Comparison of ENCODE assay signal across 16 mouse cellular contexts in genomic region chr8:46447334-46447733, GRCm38 (mm10). TPM values are rescaled to one million over a fixed set of nuclear protein-coding genes. Genes with fewer than 3 reads are reported as not detected.
DNase-seq lines count a peak whose midpoint lies in the region; ATAC-seq and TF ChIP-seq lines count a peak whose summit lies in the region.
"Had no signal": no experiment of that assay in that cellular context is flagged by ENCODE, and none has a peak within 500 bp of the region (broad histone marks: within the 10 kb centered on the region; RNA-seq: fewer than 3 reads in every experiment).

No protein-coding gene starts in this region.

- no peaks in the 10 kb centered on the region for H3K36me3 ChIP-seq in intestine, embryonic 16.5 days (ENCODE audit: control insufficient read depth, insufficient read depth, low read length)
- H3K36me3 ChIP-seq in kidney, embryonic 14.5 days (ENCODE audit: control insufficient read depth, insufficient read depth, low read length), result no peaks in the 10 kb centered on the region
- H3K36me3 ChIP-seq in small intestine, adult 2 months (ENCODE audit: control insufficient read depth, insufficient read depth, low read length), result no peaks in the 10 kb centered on the region
- no peaks in the 10 kb centered on the region for H3K36me3 ChIP-seq in hindbrain, postnatal 0 days (ENCODE audit: insufficient read depth, low read length)
- H3K36me3 ChIP-seq: hindbrain, embryonic 15.5 days; limb, embryonic 13.5 days; midbrain, embryonic 10.5 days; neural tube, embryonic 15.5 days had no signal

- WGBS in intestine, embryonic 16.5 days, result 59% methylated on average over 6 of the region's 6 CpGs
- 71% methylated on average over 6 of the region's 6 CpGs for WGBS in kidney, embryonic 14.5 days
- 23% methylated on average over 6 of the region's 6 CpGs for WGBS in small intestine, adult 2 months
- 88% methylated on average over 6 of the region's 6 CpGs for WGBS in hindbrain, postnatal 0 days

- H3K27ac ChIP-seq in intestine, embryonic 16.5 days (ENCODE audit: low read length), result peak overlapping the region; percentile 97
- H3K27ac ChIP-seq in kidney, embryonic 14.5 days (ENCODE audit: low read depth, low read length), result no peak overlapping the region
- H3K27ac ChIP-seq in small intestine, adult 2 months (ENCODE audit: insufficient read depth, low read depth, low read length), result peak overlapping the region; percentile 100
- H3K27ac ChIP-seq in hindbrain, postnatal 0 days, result no peak overlapping the region
- H3K27ac ChIP-seq: hindbrain, embryonic 15.5 days; limb, embryonic 13.5 days; midbrain, embryonic 10.5 days; neural tube, embryonic 15.5 days had no signal

- no peaks in the 10 kb centered on the region for H3K9me3 ChIP-seq in intestine, embryonic 16.5 days (ENCODE audit: control insufficient read depth, low read length)
- H3K9me3 ChIP-seq in kidney, embryonic 14.5 days (ENCODE audit: control insufficient read depth, low read length), result no peaks in the 10 kb centered on the region
- no peaks in the 10 kb centered on the region for H3K9me3 ChIP-seq in hindbrain, postnatal 0 days (ENCODE audit: low read length)
- H3K9me3 ChIP-seq: hindbrain, embryonic 15.5 days; limb, embryonic 13.5 days; midbrain, embryonic 10.5 days; neural tube, embryonic 15.5 days had no signal

- peak overlapping the region; percentile 64; the same call in 1 of the 2 replicates for H3K9ac ChIP-seq in intestine, embryonic 16.5 days (ENCODE audit: low read depth, low read length)
- no peak overlapping the region for H3K9ac ChIP-seq in kidney, embryonic 14.5 days (ENCODE audit: low read depth, low read length)
- no peak overlapping the region for H3K9ac ChIP-seq in hindbrain, postnatal 0 days (replicated peaks; ENCODE audit: low read length)
- H3K9ac ChIP-seq: hindbrain, embryonic 15.5 days; limb, embryonic 13.5 days; neural tube, embryonic 15.5 days had no signal

- H3K4me1 ChIP-seq in intestine, embryonic 16.5 days (ENCODE audit: control insufficient read depth, insufficient read depth, low read length), result peaks cover 10% of the 10 kb centered on the region; the same call in 1 of the 2 replicates
- peaks cover 4% of the 10 kb centered on the region; the same call in 1 of the 2 replicates for H3K4me1 ChIP-seq in kidney, embryonic 14.5 days (ENCODE audit: control insufficient read depth, insufficient read depth, low read length)
- peaks cover 32% of the 10 kb centered on the region for H3K4me1 ChIP-seq in small intestine, adult 2 months (ENCODE audit: control insufficient read depth, insufficient read depth, insufficient read length, low read length)
- H3K4me1 ChIP-seq in hindbrain, postnatal 0 days (ENCODE audit: insufficient read depth, low read length), result no peaks in the 10 kb centered on the region
- H3K4me1 ChIP-seq: hindbrain, embryonic 15.5 days; limb, embryonic 13.5 days had no signal

- no peaks in the 10 kb centered on the region for H3K27me3 ChIP-seq in intestine, embryonic 16.5 days (replicated peaks; ENCODE audit: control insufficient read depth, insufficient read depth, low read length)
- no peaks in the 10 kb centered on the region for H3K27me3 ChIP-seq in kidney, embryonic 14.5 days (ENCODE audit: control insufficient read depth, insufficient read depth, low read length)
- H3K27me3 ChIP-seq in small intestine, adult 2 months (ENCODE audit: control insufficient read depth, insufficient read depth, low read length), result no peaks in the 10 kb centered on the region
- no peaks in the 10 kb centered on the region for H3K27me3 ChIP-seq in hindbrain, postnatal 0 days (ENCODE audit: insufficient read depth, low read length)
- H3K27me3 ChIP-seq: hindbrain, embryonic 15.5 days; limb, embryonic 13.5 days had no signal

- DNase-seq in liver, result peak; percentile 38
- DNase-seq in heart, postnatal 4 days, result no peak
- DNase-seq in hindbrain, postnatal 0 days (ENCODE audit: low spot score), result no peak
- DNase-seq in heart, adult 9 months (ENCODE audit: low spot score in 2 of 2), result no peak
- DNase-seq: adrenal gland, adult 2 months; cerebellum, adult 11-12 months; lung, postnatal 10 days; retina, postnatal 1 day; thymus, postnatal 4 days had no signal

- H3K4me2 ChIP-seq in intestine, embryonic 16.5 days (ENCODE audit: low read depth, low read length), result peak overlapping the region; percentile 39
- H3K4me2 ChIP-seq in kidney, embryonic 14.5 days (replicated peaks; ENCODE audit: low read depth, low read length), result no peak overlapping the region
- H3K4me2 ChIP-seq in hindbrain, postnatal 0 days (ENCODE audit: low read depth, low read length), result no peak overlapping the region
- H3K4me2 ChIP-seq: hindbrain, embryonic 15.5 days; limb, embryonic 13.5 days; neural tube, embryonic 15.5 days had no signal

- ATAC-seq in intestine, embryonic 16.5 days, result peak; percentile 82
- ATAC-seq in kidney, embryonic 14.5 days (ENCODE audit: low FRiP score, low TSS enrichment), result 0 out of 2 replicates have a peak, but pooled peaks have one; percentile 73
- no peak for ATAC-seq in hindbrain, postnatal 0 days

- TF ChIP-seq POLR2A in small intestine, adult 2 months (IDR thresholded peaks at IDR 0.05; ENCODE audit: low read depth, low read length), result no peak

- no peak overlapping the region for H3K4me3 ChIP-seq in intestine, embryonic 16.5 days (ENCODE audit: low read length)
- H3K4me3 ChIP-seq in kidney, embryonic 14.5 days (ENCODE audit: low read length), result no peak overlapping the region
- no peak overlapping the region for H3K4me3 ChIP-seq in small intestine, adult 2 months (ENCODE audit: low read depth, low read length)
- no peak overlapping the region for H3K4me3 ChIP-seq in hindbrain, postnatal 0 days (ENCODE audit: low read length)
- H3K4me3 ChIP-seq: hindbrain, embryonic 15.5 days; limb, embryonic 13.5 days; midbrain, embryonic 10.5 days; neural tube, embryonic 15.5 days had no signal

- TF ChIP-seq CTCF in small intestine, adult 2 months (IDR thresholded peaks at IDR 0.05; ENCODE audit: extremely low read depth, insufficient read length, insufficient replicate concordance, low read depth, low read length), result no peak
- TF ChIP-seq CTCF in hindbrain, postnatal 0 days (IDR thresholded peaks at IDR 0.05; ENCODE audit: low read depth), result no peak

RNA-seq across cellular contexts. Expression of gene Acsl1, which starts 23.5 kb away (rescaled TPM):
- polyA plus RNA-seq in intestine, embryonic 16.5 days (2015; fragmentation: Nextera tagmentation; extraction: Ambion mirVana), result 48.3 and 56.0 TPM in 2 replicates
- polyA plus RNA-seq in kidney, embryonic 14.5 days (2014; fragmentation: Nextera tagmentation; extraction: Ambion mirVana), result 9.7 and 16.1 TPM in 2 replicates
- 17.6 and 23.0 TPM in 2 replicates for polyA plus RNA-seq in small intestine, adult 2 months (2012; rRNA removed)
- 100 to 1,000 TPM; 639 to 652 TPM for total RNA-seq in heart, postnatal 4 days (2021)
- 29.0 and 40.3 TPM in 2 replicates for total RNA-seq in hindbrain, postnatal 0 days (2014; rRNA removed)
- 25.6 and 26.7 TPM in 2 replicates for polyA plus RNA-seq in hindbrain, postnatal 0 days (2015; fragmentation: Nextera tagmentation; extraction: Ambion mirVana)

Comparison
In these comparisons a context has a peak if more than half of its experiments do, and no peak if none do; other contexts are left out.
1. H3K27ac ChIP-seq: peak in intestine, embryonic 16.5 days (single experiment) and small intestine, adult 2 months (single experiment); none in kidney, embryonic 14.5 days (single experiment) and hindbrain, postnatal 0 days (single experiment).